Mouse (Mus musculus) liver, embryonic 15.5 days (tissue): Measurements from ENCODE around the gene Chat. TPM values are rescaled to one million over a fixed set of nuclear protein-coding genes. Genes with fewer than 3 reads are reported as not detected.

Experiments
- ATAC-seq: fragments of 200-750 bp; cut with Nextera tagmentation; 2 replicates; pipeline ENCODE4 v1.8.0; 2017; ENCODE audit warnings: moderate number of reproducible peaks, mild to moderate bottlenecking, moderate library complexity; ENCODE audit not compliant: insufficient read depth
- H3K27ac ChIP-seq: fragments of 300-500 bp; sonication (generic); replicated peaks from 2 replicates; pipeline ENCODE4 v1.5.1; 2015; ENCODE audit warnings: mild to moderate bottlenecking, inconsistent platforms
- H3K27me3 ChIP-seq: fragments of 300-500 bp; sonication (generic); 2 replicates; pipeline ENCODE4 v1.6.1; 2015; ENCODE audit warnings: mild to moderate bottlenecking, inconsistent platforms
- H3K36me3 ChIP-seq: fragments of 300-500 bp; sonication (generic); replicated peaks from 2 replicates; pipeline ENCODE4 v1.6.1; 2015; ENCODE audit warnings: moderate library complexity, mild to moderate bottlenecking, inconsistent platforms
- H3K4me1 ChIP-seq: fragments of 300-500 bp; sonication (generic); replicated peaks from 2 replicates; pipeline ENCODE4 v1.6.1; 2015; ENCODE audit warnings: inconsistent platforms
- H3K4me2 ChIP-seq: fragments of 300-500 bp; sonication (generic); 2 replicates; pipeline ENCODE4 v1.6.1; 2015; ENCODE audit warnings: moderate library complexity, mild to moderate bottlenecking, inconsistent platforms
- H3K4me3 ChIP-seq: fragments of 300-500 bp; sonication (generic); replicated peaks from 2 replicates; pipeline ENCODE4 v1.5.1; 2015; ENCODE audit warnings: mild to moderate bottlenecking, inconsistent platforms
- H3K9ac ChIP-seq: fragments of 300-500 bp; sonication (generic); 2 replicates; pipeline ENCODE4 v1.6.1; 2015; ENCODE audit warnings: moderate library complexity, mild to moderate bottlenecking, inconsistent platforms
- H3K9me3 ChIP-seq: fragments of 300-500 bp; sonication (generic); replicated peaks from 2 replicates; pipeline ENCODE4 v1.6.1; 2016; ENCODE audit warnings: inconsistent platforms
- WGBS: fragments of 180-500 bp; shearing (Covaris S2); methylation state at CpG from one replicate; pipeline ENCODE4 v1.1.7; 2015; ENCODE audit warnings: mixed read lengths; ENCODE audit not compliant: insufficient replicate concordance; 5-methylcytosine and 5-hydroxymethylcytosine counted together
- polyA plus RNA-seq: library from polyadenylated mRNA; unstranded; fragments of >200 nt; fragmentation: Nextera tagmentation; extraction: Ambion mirVana; gene quantifications from 2 replicates; pipeline ENCODE4 v1.2.1, GENCODE M21; 2015

Gene Chat
- polyA plus RNA-seq, 1 experiment from 2014 or later = not detected

DNA sequence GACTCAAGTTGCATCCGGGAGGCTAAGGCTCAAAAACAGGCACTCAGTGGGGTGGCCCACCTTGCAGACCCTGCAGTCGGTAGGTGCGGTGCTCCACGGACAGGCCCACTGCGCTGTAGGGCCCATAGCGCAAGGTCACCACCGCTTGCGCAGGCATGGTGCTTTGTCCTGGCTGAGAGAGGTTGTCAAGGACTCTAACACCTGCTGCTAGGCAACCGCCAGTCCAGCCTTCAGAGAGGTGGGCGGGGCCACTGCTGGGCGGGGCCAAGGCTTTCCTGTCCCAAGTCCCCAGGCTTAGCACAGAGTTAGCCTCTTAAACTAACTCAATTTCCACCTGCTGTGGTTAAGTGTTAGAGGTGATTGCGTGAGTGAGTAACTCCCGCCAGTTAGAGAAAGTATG, 77.6 kb downstream of the Chat start, which contains the start of gene 1700024G13Rik:
1700024G13Rik (minus strand) TSS at position 196 of the 400 bp plus-strand sequence.
- Histone ChIP-seq H3K36me3 (no peaks in the 10 kb centered on the region), H3K9ac (no peak within 1 kb of the TSS), H3K27ac (no peak within 1 kb of the TSS), H3K4me3 (no peak within 1 kb of the TSS), H3K27me3 (no peaks in the 10 kb centered on the region), H3K4me2 (no peak within 1 kb of the TSS), H3K4me1 (no peaks in the 10 kb centered on the region), H3K9me3 (no peaks in the 10 kb centered on the region)
- WGBS = 2% methylated on average over 13 of the region's 13 CpGs
- no peak for ATAC-seq

- Histone ChIP-seq H3K9me3 (no peaks in the 10 kb centered on the region), H3K4me3 (no peak overlapping the region), H3K27me3 (peaks cover 36% of the 10 kb centered on the region), H3K36me3 (no peaks in the 10 kb centered on the region), H3K4me2 (no peak overlapping the region), H3K9ac (no peak overlapping the region), H3K4me1 (no peaks in the 10 kb centered on the region), H3K27ac (no peak overlapping the region)
- no peak for ATAC-seq
- WGBS = 35% methylated on average over 15 of the region's 15 CpGs
Observed at GRCm38 (mm10) chr14:32381619-32382018, 84.2 kb downstream of the Chat start.

DNA sequence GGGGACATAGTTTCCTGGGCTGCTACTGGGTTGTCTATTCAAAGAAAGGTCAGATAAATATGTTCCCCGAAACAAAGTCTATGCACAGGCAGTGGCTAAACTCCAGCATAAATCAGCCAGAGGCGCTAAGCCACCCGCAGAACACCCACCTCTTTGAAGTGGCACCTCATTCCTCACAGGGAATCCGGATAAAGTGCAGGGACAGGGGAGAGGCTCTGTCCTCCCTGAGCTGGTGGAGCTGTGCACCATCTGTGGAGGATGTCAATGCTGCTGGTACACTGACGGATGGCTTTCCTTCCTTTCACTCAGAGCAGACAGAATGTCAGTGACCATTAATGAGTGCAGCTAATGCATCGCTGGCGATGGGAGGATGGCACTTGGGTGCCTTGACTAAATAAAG, 84.7 kb downstream of the Chat start:
- H3K9me3 ChIP-seq = no peaks in the 10 kb centered on the region

GRCm38 (mm10) chr14:32380099-32380480, 85.7 kb downstream of the Chat start:
- H3K4me3 ChIP-seq = no peak overlapping the region
- H3K27ac ChIP-seq = no peak overlapping the region
- no peak overlapping the region for H3K4me2 ChIP-seq
- H3K9ac ChIP-seq = no peak overlapping the region
- no peak for ATAC-seq
- 18% methylated on average over 3 of the region's 3 CpGs for WGBS
- peaks cover 36% of the 10 kb centered on the region for H3K27me3 ChIP-seq
- no peaks in the 10 kb centered on the region for H3K36me3 ChIP-seq
- no peaks in the 10 kb centered on the region for H3K9me3 ChIP-seq
- no peaks in the 10 kb centered on the region for H3K4me1 ChIP-seq

More for the DNA sequence above, 84.7 kb downstream of the Chat start:
- H3K27me3 ChIP-seq = peaks cover 36% of the 10 kb centered on the region
- 25% methylated on average over 7 of the region's 7 CpGs for WGBS
- H3K9ac ChIP-seq = no peak overlapping the region
- no peaks in the 10 kb centered on the region for H3K36me3 ChIP-seq
- H3K27ac ChIP-seq = no peak overlapping the region
- H3K4me3 ChIP-seq = no peak overlapping the region
- ATAC-seq = no peak
- H3K4me2 ChIP-seq = no peak overlapping the region
- no peaks in the 10 kb centered on the region for H3K4me1 ChIP-seq

DNA sequence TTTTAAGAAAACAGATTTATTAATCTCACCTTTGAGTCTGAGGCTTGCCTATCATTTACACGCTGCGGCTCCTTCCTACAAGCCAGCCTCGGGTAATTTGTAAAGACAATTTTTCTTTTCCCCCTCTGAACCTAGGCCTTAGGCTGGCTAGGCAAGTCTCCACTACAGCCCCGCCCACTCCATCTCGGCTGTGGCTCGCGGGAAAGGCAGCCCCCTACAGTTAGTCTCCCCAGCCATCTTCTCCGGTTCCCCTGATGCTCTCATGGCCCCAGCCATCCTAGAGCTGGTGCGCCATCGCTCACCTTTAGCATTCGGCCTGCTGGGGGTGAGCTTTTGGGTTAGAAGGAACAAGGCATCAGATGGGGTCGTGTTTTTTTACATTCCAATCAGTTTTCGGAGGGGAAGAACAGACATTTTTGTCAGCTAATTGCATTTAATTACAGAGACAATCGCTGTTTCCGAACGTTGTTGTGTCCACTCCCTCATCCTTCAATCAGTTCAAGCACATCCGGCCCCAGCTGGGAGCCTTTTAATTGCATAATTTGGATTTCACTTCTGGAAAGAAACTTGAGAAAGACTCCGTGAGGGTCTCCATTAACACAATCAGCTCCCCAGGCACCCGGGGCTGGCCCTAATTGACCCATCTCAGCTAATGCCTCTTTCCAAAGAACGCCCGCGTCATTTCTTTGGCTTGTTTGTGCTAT, 86.2 kb downstream of the Chat start:
- Histone ChIP-seq H3K9me3 (no peaks in the 10 kb centered on the region), H3K4me3 (no peak overlapping the region), H3K36me3 (no peaks in the 10 kb centered on the region), H3K4me1 (no peaks in the 10 kb centered on the region), H3K27me3 (peaks cover 36% of the 10 kb centered on the region), H3K4me2 (no peak overlapping the region), H3K27ac (no peak overlapping the region), H3K9ac (no peak overlapping the region)
- 19% methylated on average over 22 of the region's 22 CpGs for WGBS
- ATAC-seq = no peak

- no peaks in the 10 kb centered on the region for H3K4me1 ChIP-seq
- H3K9me3 ChIP-seq = no peaks in the 10 kb centered on the region
- H3K27me3 ChIP-seq = no peaks in the 10 kb centered on the region
- H3K4me2 ChIP-seq = no peak overlapping the region
- WGBS = 72% methylated on average over 2 of the region's 2 CpGs
- H3K27ac ChIP-seq = no peak overlapping the region
- H3K4me3 ChIP-seq = no peak overlapping the region
- H3K9ac ChIP-seq = no peak overlapping the region
- H3K36me3 ChIP-seq = no peaks in the 10 kb centered on the region
- no peak for ATAC-seq
Observed at GRCm38 (mm10) chr14:32372510-32372909, 93.3 kb downstream of the Chat start.

DNA sequence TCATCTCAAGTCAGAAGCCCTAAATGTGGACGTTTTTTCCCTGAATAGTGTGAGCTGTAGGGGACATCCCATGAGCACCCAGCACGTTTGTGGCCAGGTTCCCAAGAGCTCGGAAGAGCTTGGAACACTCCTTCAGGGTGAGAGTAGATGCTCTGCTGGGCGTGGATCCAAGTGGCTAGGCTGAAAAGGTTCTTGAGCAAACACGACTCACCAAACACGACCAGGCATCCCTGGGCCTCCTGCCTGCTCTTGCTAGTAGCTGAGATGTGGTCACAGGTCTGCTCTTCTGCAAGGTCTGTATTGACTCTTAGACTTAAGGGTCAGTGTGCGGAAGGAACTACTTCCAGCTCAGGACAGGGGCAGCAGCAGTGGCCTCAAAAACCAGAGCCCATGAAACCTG, 96.0 kb downstream of the Chat start:
- Histone ChIP-seq H3K36me3 (no peaks in the 10 kb centered on the region), H3K27me3 (no peaks in the 10 kb centered on the region), H3K4me1 (no peaks in the 10 kb centered on the region), H3K4me2 (no peak overlapping the region), H3K4me3 (no peak overlapping the region), H3K27ac (no peak overlapping the region), H3K9me3 (no peaks in the 10 kb centered on the region), H3K9ac (no peak overlapping the region)
- WGBS = 48% methylated on average over 7 of the region's 7 CpGs
- no peak for ATAC-seq

DNA sequence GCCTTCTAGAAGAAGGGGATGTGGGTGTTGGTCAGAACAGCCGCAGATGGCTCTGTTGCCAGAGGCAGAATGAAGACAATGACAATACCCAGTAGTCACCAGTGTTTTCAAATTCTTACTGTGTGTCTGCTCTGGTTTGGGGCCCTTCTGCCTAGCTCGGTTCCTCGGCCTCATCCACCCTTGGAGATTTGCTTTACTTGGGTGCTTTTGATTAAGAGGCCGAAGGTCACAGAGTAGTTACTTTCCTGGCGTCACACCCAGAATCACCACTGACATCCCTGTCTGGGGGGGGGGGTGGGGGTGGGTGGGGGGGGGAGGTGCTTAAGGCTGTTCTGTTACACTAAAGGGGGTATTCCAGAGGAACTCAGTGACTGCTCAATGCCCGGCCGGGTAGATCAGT, 101.4 kb downstream of the Chat start:
- Histone ChIP-seq H3K27ac (no peak overlapping the region), H3K9me3 (no peaks in the 10 kb centered on the region), H3K4me1 (no peaks in the 10 kb centered on the region), H3K36me3 (no peaks in the 10 kb centered on the region), H3K9ac (no peak overlapping the region), H3K4me3 (no peak overlapping the region), H3K27me3 (no peaks in the 10 kb centered on the region), H3K4me2 (no peak overlapping the region)
- WGBS = 50% methylated on average over 7 of the region's 7 CpGs
- ATAC-seq = no peak

Other genes with a start within 250 kb of the Chat start
- 0.76 and 0.83 TPM in 2 replicates for gene Ogdhl, start 144.0 kb downstream of the Chat start, polyA plus RNA-seq
- not detected in 2 replicates for gene 1700024G13Rik, start 77.6 kb downstream of the Chat start, polyA plus RNA-seq
- gene Slc18a3, start 1.1 kb downstream of the Chat start, polyA plus RNA-seq = not detected in 2 replicates
- gene Ercc6, start 47.5 kb upstream of the Chat start, polyA plus RNA-seq = 5.6 and 6.0 TPM in 2 replicates
- 0.02 TPM in 1 of 2 replicates, not detected in the other for gene Prrxl1, start 133.4 kb upstream of the Chat start, polyA plus RNA-seq
- gene 3425401B19Rik, start 219.3 kb upstream of the Chat start, polyA plus RNA-seq = 0.07 and 0.13 TPM in 2 replicates